Mouse (Mus musculus) small intestine, adult 2 months (tissue): ENCODE data around the gene Gm2a.

ENCODE experiments used
- CTCF ChIP-seq: fragments of 200-500 bp; IDR thresholded peaks from 2 replicates; pipeline ENCODE4 v1.5.1; 2012; ENCODE audit warnings: low read depth, mild to moderate bottlenecking, control low read depth, inconsistent platforms, low read length, moderate library complexity, mixed read lengths; ENCODE audit not compliant: insufficient replicate concordance, insufficient read length; ENCODE audit errors: extremely low read depth
- POLR2A ChIP-seq: fragments of 200-500 bp; IDR thresholded peaks from 2 replicates; pipeline ENCODE4 v1.6.1; 2012; ENCODE audit warnings: low read depth, mild to moderate bottlenecking, control low read depth, inconsistent platforms, low read length, moderate library complexity

- TF ChIP-seq CTCF, result no peak
- no peak for TF ChIP-seq POLR2A
Observed at GRCm38 (mm10) chr11:55127937-55128336, 30.0 kb downstream of the Gm2a start.
